Mouse (Mus musculus) WW6 (cell line): ENCODE results near the gene Rab22a.
A peak's percentile ranks its signal among the peaks of the same experiment; 100 is the strongest.
"Not testable (repeated sequence)": the region's sequence is repeated elsewhere in the genome, so short reads cannot be mapped to it uniquely, and the experiment has no call there.

Source experiments
- DNase-seq: peaks from one replicate; pipeline ENCODE4 v3.0.0-alpha.2; 2013; ENCODE audit warnings: low read depth, low spot score

Rab22a gene

DNA sequence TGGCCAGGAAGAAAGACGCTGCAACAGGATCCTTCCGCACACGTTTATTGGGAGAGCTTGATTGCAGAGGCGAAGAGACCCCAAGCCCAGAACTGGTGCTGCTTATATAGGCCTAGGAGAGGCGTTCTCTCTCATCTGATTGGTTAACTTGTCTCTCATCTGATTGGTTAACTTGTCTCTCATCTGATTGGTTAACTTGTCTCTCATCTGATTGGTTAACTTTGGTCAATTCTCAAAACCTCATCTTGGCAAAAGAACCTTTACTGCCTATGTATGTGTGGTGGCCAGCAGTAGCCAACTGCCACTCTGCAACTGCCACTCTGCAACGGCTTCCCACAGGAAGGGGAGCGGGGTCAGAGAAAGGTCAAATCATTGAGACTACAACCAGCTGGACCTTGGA lies 59.6 kb downstream of the Rab22a start, which contains the start of gene 1700010B08Rik:
TSS of gene 1700010B08Rik (plus strand) at position 301 of the 400 bp plus-strand sequence.
- not testable (repeated sequence) for DNase-seq

DNA sequence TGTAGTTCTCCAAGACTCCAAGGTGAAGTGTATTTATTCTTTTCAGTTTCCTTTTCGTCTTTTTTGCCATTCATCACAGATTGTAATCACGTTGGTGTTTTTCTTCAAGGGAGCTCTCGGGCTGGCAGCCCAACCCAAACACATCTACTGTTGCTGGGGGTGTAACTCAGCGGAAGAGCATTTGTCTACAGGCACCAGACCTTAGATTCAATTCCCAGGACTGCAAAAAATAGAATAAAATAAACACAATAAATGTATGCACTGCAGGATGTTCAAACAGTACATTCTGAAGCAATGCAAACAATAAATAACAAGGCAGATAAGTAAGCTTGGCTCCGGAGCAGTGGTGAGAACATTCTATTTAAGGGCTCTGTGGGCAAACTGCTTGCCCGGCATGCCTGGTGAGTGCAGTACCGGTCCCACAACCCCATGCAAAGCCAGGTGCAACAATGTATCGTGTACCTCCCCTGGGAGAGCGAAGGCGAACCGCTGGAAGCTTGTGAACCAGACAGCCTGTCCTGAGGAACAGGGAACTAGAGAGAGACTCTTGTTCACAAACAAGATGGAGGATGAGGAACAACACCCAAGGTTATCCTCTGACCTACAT lies 62.8 kb downstream of the Rab22a start:
- DNase-seq: no peak

DNA sequence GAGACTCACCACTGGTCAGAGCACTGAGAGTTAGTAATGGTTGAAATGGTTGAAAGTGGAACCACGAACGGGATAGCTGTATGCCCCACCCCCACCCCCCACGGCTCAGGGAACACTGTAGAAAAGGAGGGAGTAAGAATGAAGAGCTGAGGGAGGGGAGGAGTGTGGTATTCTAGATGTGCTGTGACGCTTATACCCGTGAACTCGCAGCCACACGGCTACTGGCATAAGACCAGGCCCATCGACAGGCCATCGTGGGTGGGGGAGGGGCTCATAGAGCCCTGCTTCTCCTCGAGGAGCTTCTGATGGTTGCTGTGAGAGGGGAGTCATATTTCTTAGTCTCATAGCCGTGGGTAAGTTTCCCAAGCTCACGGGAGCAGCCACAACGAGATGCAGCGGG lies 64.8 kb downstream of the Rab22a start:
- DNase-seq: no peak

DNA sequence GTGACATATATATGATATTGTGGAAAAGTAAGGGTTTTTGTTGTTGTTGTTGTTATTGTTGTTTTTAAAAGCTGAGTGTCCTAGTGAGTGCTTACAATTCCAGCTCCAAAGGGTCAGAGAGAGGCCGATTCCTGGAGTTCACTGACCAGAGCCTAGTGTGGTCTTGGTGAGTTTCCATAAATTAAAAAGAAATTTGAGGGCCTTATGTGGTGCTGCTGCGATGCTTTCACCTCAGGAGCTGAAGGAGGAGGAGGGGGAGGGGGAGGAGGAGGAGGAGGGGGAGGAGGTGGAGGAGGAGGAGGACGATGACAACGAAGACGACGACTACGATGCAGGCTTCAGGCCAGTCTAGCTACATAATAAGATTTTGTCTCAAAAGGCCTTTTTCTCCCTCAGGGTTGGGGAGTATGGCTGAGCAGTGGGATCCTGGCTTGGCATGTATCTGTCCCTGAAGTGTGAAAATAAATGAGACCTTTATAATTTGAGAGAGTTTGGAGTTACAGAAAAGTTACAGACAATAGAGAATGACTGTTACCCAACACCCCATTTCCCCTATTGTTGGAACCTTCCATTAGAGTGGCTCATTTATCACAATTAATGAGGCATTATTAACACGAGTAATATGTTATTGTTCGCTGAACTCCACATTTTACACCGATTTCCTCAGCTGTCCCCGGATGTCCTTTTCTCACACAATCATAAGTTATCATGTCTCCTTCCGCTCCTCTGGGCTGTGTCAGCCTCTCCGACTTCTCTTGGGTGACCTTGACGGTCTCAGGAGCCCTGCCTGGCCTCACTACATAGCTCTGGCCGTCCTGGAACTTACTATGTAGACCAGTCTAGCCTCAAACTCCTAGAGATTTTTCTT lies 65.6 kb downstream of the Rab22a start:
- no peak for DNase-seq

DNA sequence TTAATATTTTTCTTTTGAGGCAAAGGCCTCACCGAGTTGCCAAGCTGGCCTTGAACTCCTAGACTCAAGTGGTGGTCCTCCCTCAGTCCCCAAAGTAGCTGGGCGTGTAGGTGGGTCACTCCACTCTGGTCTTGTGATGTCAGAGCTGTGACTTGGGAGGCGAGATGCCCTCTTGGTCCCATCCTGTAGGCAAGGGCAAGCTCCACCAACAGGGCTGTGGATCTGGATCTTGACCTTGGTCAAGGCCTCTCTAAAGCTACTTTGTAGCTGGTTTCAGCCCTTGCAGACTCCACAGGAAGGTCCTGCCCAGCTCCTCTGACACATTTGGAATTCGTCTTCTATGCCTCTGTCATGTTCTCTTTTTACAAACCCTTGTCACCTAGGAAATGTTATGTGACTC lies 66.3 kb downstream of the Rab22a start:
- DNase-seq: no peak

DNA sequence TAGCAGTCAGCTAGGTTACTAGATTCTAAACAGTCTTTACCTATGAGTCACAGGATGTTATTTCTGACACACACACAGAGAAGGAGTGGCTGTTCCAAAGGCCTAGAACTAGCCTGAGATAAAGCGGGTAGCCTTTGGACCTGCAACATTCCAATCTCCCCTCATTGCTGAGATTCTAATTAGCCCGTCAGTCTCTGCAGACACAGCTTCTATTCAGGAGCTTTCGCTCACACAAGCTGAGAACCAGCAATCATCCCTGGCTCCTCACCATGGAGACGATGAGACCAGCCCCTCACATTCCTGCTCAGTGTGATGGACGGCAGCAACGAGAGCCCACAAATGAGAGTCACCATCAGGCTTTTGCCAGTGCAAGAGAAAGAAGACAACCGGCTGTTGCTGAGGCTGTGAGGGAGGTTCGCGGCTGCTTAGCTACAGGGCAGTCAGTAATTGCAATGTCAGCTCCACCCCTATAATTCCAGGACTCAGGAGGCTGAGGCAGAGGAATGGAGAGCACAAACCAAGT lies 70.9 kb downstream of the Rab22a start:
- DNase-seq: no peak

DNA sequence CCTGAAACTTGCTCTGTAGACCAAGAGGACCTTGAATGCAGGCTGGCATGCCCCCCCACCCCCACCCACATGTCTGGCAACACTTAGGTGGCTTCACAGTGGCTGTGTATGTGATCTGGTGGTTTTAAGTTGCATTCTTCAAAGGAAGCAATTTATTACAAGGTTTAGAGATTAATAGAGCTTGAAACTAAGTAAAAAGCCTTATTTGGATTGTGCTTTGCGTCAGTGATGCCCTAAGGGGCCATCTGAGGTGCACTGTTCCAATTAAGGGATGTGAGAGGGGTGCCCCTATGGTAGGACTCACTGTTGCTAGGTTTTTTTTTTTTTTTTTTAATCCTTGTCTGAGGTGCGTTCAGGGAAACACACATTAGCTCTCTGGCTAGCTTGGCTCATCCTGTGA lies 74.9 kb downstream of the Rab22a start:
- no peak for DNase-seq

DNA sequence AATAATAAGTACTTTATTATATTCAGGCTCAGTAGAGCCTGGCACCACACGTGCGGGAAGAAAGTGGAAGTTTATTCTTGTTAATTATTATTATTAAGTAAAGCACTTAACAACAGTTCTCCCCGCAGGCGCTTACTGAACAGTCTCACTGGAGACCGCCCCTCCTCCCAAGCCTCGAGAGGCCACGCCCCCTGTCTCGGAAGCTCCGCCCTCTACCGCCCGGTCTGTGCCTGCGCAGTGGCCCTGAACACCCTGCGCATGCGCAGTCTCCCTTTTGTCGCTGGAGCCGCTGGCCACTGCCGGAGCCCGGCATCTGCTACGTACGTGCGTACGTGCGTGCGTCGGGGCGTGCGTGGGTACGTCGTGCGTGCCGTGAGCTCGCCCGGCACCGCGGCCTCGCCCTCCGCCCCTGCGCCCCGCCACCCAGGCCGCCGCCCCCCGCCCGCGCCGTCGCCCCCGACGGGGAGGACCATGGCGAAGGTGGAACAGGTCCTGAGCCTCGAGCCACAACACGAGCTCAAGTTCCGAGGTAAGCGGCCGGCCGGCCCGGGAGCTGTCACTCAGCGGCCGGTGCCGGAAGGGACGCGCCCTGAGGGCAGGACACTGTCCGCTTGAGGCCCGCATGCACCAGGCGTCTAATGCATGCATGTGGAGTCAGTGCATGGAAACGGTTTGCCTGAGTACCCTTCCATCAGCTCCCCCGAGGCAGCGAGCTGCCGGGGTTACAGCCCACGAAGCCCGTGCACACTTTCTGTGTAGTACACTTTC lies 77.8 kb downstream of the Rab22a start, which contains the start of gene Vapb:
TSS of gene Vapb (plus strand) at position 290 of the 768 bp plus-strand sequence.
- DNase-seq: peak; percentile 87

DNA sequence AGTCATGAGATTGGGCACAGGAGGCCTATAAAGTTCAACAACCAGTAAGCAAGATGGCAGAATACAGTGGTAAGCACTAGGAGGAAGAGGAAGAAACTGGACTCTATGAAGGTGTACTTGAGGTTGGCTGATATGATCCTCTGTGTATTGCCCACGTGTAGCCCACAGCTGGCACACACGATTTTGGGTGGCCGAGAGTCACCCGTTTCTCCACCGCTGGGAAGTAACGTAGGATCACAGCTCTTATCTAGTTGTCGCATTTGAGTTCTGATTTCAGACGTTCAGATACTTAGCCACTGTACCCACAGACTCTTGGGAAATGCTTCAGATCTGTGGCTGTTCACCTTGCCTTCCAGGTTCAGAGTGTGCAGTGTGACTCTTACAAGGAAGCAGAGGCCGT lies 78.7 kb downstream of the Rab22a start:
- no peak for DNase-seq

DNA sequence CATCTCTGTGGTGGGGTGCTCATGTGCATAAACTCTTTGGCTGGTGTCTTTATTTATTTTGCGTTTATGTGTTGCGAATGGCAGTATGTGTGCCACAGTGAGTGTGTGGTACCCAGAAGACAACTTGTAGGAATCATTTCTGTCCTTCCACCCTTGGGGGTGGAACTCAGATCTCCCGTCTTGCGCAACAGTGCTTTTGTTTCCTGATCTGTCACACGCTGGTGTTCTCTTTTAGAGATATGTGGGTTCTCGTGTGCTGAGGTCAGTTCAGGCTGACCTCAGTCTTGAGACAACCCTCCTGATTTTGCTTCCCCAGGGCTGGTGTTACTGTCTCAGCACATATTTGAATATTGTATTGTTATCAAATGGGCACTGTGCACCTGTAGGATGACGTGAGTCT lies 79.5 kb downstream of the Rab22a start:
- DNase-seq: no peak

DNA sequence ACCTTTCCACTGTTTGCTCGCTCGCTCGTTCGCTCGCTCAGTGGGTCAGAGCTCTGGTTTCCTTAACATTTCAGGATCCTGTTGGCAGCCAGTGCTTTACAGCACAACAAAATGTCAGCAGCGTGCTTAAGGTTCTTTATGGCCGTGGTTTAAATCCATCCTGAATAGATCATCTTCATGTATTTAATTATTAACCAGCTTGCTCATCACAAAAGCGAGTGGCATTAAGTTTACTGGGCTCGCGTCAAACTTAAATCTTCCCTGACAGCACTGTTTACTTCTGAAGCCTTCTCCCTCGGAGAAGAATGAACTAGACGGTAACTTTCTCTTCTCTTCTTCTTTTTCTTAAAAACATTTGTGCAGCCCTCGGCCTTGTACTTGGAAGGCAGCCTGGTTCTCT lies 82.5 kb downstream of the Rab22a start:
- no peak for DNase-seq

DNA sequence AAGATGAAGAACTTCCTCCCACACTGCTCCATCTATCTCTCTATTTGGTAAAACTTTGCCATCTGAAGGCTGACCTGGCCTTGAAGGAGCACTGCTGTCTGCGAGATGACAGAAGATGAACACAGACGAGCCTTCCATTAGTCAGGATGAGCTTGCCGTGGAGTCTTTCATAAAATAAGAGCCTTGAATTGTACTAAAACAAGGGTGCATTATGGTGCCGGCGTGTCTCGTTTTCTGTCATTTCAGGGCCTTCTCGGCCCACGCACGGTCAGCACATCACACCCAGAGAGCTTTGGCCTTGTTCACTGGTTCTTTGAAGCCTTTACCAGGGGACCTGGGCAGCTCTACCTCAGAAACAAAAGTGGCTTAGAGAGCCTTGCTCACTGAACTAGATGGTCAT lies 83.2 kb downstream of the Rab22a start:
- DNase-seq: no peak

DNA sequence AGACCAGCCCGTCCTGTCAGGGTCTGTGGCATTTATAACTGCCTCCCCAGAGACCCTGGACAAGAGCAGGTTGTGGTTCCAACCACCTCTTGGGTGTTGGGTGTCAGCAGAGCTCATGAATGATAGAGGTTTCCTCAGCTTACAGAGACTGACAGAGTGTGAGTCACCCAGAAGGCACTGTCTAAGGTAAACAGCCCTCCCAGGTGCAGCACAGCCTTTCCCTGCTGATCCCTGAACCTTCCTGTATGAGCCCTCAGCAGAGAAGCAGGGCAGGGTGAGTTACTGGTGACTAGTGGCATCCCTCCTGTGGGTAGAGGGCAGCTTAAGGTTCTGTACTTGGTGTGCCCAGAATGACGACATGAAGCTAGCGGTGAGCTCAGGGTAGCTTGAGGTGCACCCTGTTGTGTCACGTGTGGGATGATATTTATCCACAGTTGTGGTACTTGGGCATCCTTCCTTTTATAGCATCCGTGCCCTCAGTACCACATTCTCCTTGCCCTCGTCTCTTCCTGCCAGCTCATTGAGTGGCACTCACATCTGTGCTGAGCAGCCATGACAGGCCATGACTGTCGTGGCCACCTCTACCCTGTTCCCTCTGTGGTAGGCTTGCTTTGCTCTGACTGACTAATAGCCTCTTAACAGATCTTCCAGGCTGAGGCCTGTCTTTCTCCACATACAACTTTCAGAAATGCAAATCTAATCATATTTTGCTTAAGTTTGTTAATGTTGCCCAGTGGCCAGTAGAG lies 84.7 kb downstream of the Rab22a start:
- no peak for DNase-seq

DNA sequence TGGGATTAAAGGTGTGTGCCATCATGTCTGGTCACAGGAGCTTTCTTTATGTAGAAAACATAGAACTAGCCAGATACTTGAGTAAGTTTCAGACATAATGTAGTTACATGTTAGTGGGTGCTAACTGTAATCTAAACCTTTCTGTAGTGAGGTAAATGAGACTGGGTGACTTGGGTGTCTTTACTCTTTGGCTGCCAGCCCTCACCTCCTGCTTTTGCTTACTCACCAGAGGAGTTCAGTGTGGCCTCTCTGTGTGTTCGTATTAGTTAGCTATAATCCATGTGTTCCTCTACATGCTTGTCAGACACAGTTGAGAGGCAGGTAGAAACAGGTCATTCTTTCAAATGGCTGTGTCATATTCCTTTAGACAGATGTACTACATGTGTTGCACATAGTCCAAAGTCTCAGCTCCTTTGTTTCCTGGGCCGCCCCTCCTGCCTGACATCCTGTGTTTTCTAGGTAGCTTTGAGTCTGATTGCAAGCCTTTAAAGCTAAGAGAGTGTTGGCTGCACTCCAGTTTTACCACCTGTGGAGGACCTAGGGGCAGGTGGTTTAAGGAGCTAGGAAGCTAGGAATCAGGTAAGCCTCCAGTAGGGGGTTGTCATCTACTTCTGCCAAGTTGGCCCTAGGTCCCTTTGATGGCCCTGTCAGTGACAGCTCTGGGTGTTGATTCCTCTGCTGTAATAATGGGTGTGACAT lies 89.5 kb downstream of the Rab22a start:
- no peak for DNase-seq

DNA sequence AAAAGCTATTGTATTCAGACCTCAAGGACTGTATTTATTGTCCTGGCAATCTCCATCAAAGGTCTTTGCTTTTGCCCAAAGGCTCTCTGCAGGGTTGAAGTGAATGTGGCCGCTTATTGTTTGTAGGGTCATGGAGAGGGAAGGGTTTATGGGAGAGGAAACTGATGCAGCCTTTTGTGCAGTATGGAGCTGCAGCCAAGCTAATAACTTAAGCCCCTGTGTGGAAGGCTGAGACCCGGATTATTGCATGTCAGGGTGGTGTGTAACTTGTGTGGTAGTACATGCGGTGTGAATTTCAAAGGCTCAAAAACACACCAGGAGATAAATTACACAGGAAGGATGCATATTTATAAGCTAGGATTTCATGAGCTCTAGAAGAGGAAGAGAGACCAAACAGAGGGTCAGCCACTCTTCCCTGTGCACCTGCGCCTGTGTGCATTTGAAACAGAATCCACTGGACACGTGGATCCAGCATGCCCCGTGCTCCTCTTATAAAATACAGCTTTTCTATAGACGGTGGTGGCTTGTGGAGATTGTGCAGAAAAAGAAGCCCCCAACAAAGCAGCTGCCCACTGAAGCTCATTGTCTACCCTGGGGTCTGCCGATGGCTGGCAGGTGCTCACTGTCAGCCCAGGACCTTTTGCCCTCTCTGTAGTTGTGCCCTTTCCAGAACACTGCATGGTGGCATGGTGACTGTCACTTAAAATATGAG lies 96.0 kb downstream of the Rab22a start:
- no peak for DNase-seq
